Mouse (Mus musculus) lung, adult 2 months (tissue): ENCODE data around the gene Ntn4.

Experiments used
- CTCF ChIP-seq: fragments of 200-500 bp; IDR thresholded peaks from 2 replicates; pipeline ENCODE4 v1.5.1; 2011; ENCODE audit warnings: mild to moderate bottlenecking, low read length, control low read depth; ENCODE audit not compliant: insufficient read depth
- POLR2A ChIP-seq: fragments of 200-500 bp; IDR thresholded peaks from 2 replicates; pipeline ENCODE4 v1.6.1; 2011; ENCODE audit warnings: low read depth, mild to moderate bottlenecking, control low read depth, low read length, borderline replicate concordance; ENCODE audit errors: extremely low read depth

GRCm38 (mm10) chr10:93696001-93696400 lies 55.5 kb downstream of the Ntn4 start:
- TF ChIP-seq CTCF (no peak), POLR2A (no peak)
